Mouse (Mus musculus): ENCODE results near the gene Prdm2.

Gene Prdm2

GRCm38 (mm10) chr4:143212341-143213174 lies at the start of gene Prdm2:
TSS of gene Prdm2 (minus strand) at chr4:143212995.
- no peak for DNase-seq (ENCODE audit: low read depth)

- no peak for DNase-seq (ENCODE audit: low read depth)
These were observed 47.0 kb upstream of the Prdm2 start for GRCm38 (mm10) chr4:143259718-143260349.

DNA sequence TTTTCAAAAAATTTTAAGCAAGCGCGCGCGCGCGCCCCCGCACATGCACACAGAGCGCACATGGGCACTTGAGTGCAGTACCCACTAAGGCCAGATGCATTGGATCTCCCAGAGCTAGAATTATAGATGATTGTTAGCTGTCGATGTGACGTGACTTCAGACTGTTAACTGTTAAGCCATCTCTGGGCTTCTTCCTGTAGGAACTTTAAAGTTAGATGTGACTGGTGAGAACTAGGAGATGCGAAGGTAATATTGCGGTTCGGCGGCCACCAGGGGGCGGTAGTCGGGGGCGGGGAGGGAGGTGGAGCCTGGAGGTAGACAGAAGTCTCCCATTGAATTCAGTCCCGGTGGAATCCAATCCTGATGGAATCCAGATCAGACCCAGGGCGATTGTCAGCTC lies 45.7 kb upstream of the Prdm2 start:
- no peak for DNase-seq (ENCODE audit: low read depth)

GRCm38 (mm10) chr4:143257971-143258370 lies 45.2 kb upstream of the Prdm2 start:
- DNase-seq (ENCODE audit: low read depth) = no peak

- DNase-seq (ENCODE audit: low read depth) = no peak
These were observed 42.7 kb upstream of the Prdm2 start for GRCm38 (mm10) chr4:143255541-143255940.

DNA sequence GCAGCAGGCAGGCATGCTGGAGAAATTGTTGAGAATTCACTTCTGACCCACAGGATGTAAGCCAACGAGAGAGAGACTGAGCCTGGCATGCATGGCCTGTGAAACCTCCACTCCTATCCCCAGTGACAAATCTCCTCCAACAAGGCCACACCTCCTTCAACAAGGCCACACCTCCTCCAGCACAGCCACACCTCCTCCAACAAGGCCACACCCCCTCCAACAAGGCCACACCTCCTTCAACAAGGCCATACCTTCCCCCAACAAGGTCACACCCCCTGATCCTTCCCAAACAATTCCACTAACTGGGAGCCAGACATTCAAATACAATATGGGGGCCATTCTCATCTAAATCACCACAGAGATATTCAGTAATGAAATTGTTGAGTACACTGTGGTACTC lies 40.6 kb upstream of the Prdm2 start:
- DNase-seq (ENCODE audit: low read depth) = no peak

DNA sequence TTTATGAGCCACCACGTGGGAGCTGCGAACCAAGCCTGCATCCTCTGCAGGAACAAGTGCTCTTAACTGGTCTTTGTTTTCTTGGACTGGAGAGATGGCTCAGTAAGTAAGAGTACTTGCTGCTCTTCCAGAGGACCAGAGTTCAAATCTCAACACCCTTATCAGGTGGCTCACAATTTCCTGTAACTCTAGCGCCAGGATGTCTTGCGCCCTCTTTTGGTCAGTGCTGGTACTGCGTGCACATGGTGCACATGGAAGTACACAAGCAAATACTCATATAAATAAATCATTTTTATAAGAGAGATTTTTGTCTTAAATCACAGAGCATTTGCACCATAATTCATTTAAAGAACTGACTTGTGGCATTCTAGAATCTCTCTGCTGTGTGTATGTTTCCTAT lies 35.3 kb upstream of the Prdm2 start:
- DNase-seq (ENCODE audit: low read depth) = peak; percentile 4

- DNase-seq (ENCODE audit: low read depth) = no peak
These were observed 28.5 kb upstream of the Prdm2 start for GRCm38 (mm10) chr4:143241294-143241693.

DNA sequence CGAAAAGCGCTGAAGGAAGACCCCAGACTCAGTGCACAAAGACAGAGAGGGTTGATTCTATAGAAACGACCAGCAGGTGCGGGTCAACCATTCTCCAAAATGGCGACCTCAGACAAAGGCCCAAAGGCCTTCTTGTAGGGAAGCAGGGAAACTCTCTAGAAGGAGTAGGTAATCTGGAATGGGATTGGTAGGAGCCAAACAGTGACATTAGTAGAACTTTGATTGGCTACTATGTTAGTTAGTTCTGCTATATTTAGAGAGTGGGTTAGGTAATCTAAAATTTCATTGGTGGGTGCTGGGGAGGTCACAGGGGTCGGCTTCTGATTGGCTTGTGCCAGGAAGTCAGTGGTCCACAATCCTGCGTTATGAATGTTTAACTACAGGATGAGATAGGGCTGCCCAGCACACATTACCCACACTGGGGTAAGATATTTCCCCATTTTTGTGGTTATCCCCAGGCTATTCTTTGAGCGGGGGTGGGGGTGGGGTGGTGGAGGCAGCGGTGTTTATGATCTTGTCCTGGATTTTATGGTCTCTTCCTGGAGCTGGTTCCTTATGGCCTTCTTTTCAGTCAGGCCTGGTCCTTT lies 26.9 kb upstream of the Prdm2 start:
- peak; percentile 72 for DNase-seq (ENCODE audit: low read depth)

GRCm38 (mm10) chr4:143239117-143239516 lies 26.3 kb upstream of the Prdm2 start:
- DNase-seq (ENCODE audit: low read depth) = peak; percentile 66

GRCm38 (mm10) chr4:143238241-143239031 lies 25.6 kb upstream of the Prdm2 start:
- peak; percentile 61 for DNase-seq (ENCODE audit: low read depth)

DNA sequence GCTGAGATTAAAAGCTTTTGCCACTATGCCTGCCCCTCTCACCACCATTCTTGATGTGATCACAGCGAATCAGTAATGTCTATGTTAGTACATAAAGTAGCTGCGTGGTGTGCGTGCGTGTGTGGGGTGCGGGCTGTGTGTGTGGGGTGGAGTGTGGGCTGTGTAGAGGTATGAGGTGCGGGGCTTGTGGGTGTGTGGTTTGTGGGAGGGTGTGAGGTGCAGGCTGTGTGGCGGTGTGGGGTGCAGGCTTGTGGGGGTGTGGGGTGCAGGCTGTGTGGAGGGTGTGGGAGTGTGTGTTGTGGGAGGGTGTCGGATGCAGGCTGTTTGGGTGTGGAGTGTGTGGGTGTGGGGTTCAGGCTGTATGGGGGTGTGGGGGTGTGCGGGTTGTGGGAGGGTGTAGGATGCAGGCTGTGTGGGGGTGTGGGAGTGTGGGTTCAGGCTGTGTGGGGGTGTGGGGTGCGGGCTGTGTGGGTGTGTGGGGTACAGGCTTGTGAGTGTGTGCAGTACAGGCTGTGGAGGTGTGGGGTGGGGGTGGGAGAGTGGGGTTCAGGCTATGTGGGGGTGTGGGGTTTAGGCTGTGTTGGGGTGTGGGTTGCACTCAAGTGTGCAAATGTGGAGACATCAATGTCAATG lies 19.1 kb upstream of the Prdm2 start:
- DNase-seq (ENCODE audit: low read depth) = no peak

DNA sequence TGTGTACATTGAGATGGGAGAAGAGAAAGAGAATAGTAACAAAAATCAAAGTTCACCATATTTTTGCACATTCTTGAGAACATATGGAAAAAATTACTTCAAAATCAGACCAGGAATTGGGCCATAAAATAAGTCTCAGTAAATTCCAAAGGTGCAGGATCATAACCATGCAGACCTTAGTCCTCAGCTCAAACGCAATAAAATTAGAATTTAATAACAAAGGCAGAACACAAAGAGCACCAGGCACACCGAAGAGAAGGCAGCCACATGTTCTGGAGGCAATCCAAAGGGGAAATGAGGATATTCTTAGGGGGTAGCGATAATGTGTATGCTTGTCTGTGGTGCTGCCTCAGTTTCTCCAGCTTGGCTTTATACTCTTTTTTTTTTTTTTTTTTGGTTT lies 18.3 kb upstream of the Prdm2 start:
- DNase-seq (ENCODE audit: low read depth) = no peak

DNA sequence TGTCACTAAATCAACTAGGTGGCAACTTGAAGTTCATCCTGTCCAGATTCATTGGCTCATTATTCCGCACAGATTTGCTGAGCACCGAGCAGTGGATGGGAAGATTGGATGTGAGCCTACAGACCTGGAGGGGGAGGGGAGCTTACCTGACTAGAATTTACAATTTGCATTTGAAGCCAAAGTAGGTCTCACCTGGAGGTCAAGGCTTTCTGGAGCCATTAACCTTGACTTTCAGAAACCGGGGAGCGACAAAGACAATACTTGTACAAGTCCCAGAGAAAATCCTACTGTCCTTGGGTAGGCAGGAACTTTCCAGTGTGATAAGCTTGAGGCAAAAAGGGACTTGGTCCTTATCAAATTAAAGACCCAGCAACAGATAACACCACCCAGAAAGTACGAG lies 15.2 kb upstream of the Prdm2 start:
- DNase-seq (ENCODE audit: low read depth) = no peak

DNA sequence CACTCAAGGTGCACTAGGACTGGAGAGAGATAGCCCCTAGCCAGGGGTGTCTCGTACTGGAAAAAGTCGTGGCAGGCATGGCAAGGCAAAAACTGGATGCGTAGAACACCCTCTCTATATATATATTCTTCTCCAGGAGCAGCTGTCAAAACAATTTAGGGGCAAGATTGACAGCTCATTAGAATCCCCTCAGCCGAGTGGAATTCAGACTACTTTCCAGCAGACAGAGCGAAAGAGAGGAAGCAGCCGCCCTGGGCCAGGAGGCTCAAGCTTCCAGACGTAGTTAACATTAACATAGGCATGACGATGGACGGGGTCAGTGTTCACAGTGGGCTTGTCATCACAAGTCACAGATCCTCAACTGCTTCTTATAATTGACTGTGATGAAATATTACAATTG lies 13.1 kb upstream of the Prdm2 start:
- DNase-seq (ENCODE audit: low read depth) = no peak

DNA sequence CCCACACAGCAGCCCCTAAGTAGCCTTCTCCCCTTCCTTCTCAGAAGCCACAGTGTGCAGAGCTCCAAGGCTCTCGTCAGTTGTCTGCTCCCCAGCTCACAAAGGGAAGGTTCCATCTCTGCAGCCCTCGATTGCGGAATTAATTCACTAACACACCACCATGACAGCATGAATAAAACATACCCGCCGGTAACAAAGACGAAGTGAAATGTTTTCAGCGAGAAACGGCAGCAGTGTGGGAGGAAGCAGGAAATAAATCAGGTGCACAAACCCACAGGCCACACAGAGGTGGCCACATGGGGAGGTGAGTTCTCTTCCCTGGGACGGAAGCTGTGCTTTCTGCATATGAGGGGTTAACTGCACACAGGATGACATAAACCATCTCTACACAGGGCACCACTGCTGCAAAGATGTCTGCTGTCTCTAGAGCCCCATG lies 6.5 kb upstream of the Prdm2 start:
- DNase-seq (ENCODE audit: low read depth) = no peak

DNA sequence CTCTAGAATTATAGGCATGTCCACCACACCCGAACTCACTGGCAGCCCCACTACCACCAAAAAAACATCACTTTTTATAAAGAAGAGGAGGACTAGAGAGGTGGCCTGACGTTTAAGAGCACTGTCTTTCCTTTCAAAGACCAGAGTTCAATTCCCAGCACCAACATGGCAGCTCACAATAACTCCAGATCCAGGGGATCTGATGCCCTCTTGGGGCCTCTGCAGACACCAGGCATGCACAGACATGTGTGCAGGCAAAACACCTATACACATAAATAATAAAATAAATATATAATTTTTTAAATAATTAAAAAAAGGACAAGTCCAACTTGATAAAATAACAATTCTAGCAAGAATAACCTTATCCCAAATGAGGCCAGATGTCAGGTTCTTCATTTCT lies 6.1 kb upstream of the Prdm2 start:
- no peak for DNase-seq (ENCODE audit: low read depth)

DNA sequence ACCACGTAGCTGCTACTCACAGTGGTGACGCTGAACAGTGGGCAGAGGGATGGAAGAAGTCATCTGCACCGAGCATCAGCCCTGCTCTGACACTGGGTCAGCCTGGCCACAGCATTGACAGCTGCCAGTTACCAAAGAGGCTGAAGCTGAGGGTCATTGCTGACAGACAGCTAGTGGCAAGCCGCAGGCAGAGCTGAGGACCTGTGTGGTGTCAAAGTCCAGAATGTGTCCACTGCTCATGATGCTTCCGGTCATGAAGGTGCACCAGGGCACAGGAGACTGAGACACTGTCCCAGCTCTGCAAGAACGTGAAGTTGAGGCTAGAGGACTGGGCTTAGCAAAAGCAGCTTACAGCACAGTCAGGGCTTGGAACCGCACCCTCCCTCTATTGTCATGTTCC lies 4.4 kb upstream of the Prdm2 start:
- DNase-seq (ENCODE audit: low read depth) = no peak

DNA sequence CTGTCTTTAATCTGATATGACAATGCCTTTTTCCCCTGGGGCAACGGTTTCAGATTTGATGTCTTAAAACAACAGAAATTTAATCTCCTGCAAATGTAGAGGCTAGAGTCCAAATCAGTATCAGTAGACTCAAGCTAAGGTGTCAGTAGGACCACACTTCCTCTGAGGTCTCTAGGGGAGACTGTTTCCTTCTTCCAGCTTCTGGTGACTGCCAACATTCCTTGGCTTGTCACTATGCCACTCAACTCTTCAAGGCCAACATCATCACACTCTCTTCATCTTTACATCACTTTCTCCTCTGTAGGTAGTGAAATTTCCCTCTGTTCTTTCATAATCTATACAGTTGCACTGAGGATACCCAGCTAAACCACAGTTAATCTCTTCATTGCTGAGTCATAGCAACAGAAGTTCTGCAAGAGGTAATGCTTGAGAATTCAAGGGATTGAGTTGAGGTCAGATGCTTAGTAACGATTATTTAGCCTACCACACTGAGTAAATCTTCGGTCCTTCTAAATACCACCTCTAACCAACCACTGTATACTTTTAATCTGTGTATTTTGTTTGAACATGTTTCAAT lies 1.5 kb upstream of the Prdm2 start:
- DNase-seq (ENCODE audit: low read depth) = peak; percentile 37

DNA sequence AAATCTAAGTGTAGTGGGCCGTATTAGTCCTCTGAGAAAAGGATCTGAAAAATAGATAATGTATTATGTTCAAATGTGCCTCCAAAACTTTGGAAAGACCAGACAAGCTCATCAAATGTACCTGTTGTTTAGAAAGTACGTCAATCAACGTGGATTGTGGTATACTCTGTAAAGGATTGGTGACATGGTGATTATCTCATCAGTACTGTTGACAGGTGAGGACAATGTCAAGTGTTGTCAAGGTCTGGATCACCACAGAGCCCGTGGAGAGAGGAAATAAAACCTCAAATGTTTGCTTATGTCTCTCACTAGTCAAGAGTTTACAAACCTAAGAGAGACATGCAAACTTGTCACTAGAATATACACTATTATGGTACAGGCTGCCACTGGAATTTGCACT lies 776 bp upstream of the Prdm2 start:
- DNase-seq (ENCODE audit: low read depth) = no peak

DNA sequence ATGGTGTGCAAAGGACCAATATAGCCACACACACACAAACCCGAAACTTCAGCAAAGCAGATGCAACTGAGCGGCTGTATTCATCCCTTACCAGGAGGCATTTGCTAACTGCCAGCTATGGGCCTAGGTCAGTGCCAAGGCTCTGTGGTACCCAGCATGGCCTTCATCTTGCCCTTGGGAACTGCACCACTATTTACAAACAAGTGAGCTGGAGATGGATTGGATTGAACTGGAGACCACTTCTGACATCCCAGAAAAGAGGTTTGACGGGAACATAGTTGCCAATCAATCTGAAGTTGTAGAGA lies 332 bp upstream of the Prdm2 start:
- no peak for DNase-seq (ENCODE audit: low read depth)

Measured in 416B (cell line).